Mouse (Mus musculus): ENCODE results near the gene Ica1.

Ica1 gene

GRCm38 (mm10) chr6:8628226-8628625 is 150.1 kb downstream of the Ica1 start:
- CTCF ChIA-PET, result interaction anchor here in 1 of 4 experiments (0.7 kb wide), 1 partner anchor 1934 kb away, joined by 4 read pairs; no protein-coding TSS in a partner anchor
- POLR2A ChIA-PET, result interaction anchor here in 1 of 4 experiments (1.2 kb wide), 1 partner anchor 11 kb away, joined by 3 read pairs; no protein-coding TSS in a partner anchor

- ChIA-PET POLR2A (no interaction called here), CTCF (no interaction called here)
Observed at GRCm38 (mm10) chr6:8623045-8623444, 155.2 kb downstream of the Ica1 start.

GRCm38 (mm10) chr6:8619582-8620350 is 158.5 kb downstream of the Ica1 start:
- CTCF ChIA-PET, result interaction anchor here in 1 of 4 experiments (0.6 kb wide), 1 partner anchor 775 kb away, joined by 3 read pairs; the partner anchor contains the start of gene C1galt1

GRCm38 (mm10) chr6:8617369-8617768 is 160.9 kb downstream of the Ica1 start:
- ChIA-PET POLR2A (interaction anchor here in 1 of 4 experiments (0.6 kb wide), 1 partner anchor 223 kb away, joined by 4 read pairs; no protein-coding TSS in a partner anchor), CTCF (no interaction called here)

More at GRCm38 (mm10) chr6:8619582-8620350, 158.5 kb downstream of the Ica1 start:
- POLR2A ChIA-PET, result interaction anchor here in 1 of 4 experiments (0.9 kb wide), 1 partner anchor 19 kb away, joined by 3 read pairs; no protein-coding TSS in a partner anchor

GRCm38 (mm10) chr6:8591665-8592064 is 186.6 kb downstream of the Ica1 start:
- ChIA-PET POLR2A (interaction anchor here in 1 of 4 experiments (0.6 to 0.7 kb wide), 2 partner anchors 57 to 553 kb away, joined by 3 read pairs; no protein-coding TSS in a partner anchor), CTCF (no interaction called here)

GRCm38 (mm10) chr6:8583892-8584291 is 194.4 kb downstream of the Ica1 start:
- ChIA-PET POLR2A (no interaction called here), CTCF (no interaction called here)

GRCm38 (mm10) chr6:8582377-8582776 is 195.9 kb downstream of the Ica1 start:
- POLR2A ChIA-PET, result no interaction called here
- CTCF ChIA-PET, result no interaction called here
